Mouse (Mus musculus) retina, embryonic 14.5 days (tissue): ENCODE data around the gene Adssl1.

Experiments
- DNase-seq: peaks from one replicate; pipeline ENCODE4 v3.0.0-alpha.2; 2015; ENCODE audit warnings: low spot score

Gene Adssl1

GRCm38 (mm10) chr12:112623742-112624141, 3.9 kb downstream of the Adssl1 start:
- peak; percentile 81 for DNase-seq

GRCm38 (mm10) chr12:112625700-112626099, 5.9 kb downstream of the Adssl1 start:
- DNase-seq: no peak

- no peak for DNase-seq
These were observed 6.6 kb downstream of the Adssl1 start for GRCm38 (mm10) chr12:112626455-112626854.

GRCm38 (mm10) chr12:112627097-112627881, 7.4 kb downstream of the Adssl1 start:
- peak; percentile 60 for DNase-seq

GRCm38 (mm10) chr12:112628197-112628596, 8.4 kb downstream of the Adssl1 start:
- DNase-seq: no peak

GRCm38 (mm10) chr12:112628928-112629721, 9.3 kb downstream of the Adssl1 start:
- peak; percentile 52 for DNase-seq

GRCm38 (mm10) chr12:112630029-112630428, 10.2 kb downstream of the Adssl1 start:
- DNase-seq: no peak

- no peak for DNase-seq
These were observed 11.0 kb downstream of the Adssl1 start for GRCm38 (mm10) chr12:112630796-112631195.

- DNase-seq: no peak
These were observed 11.6 kb downstream of the Adssl1 start for GRCm38 (mm10) chr12:112631472-112631871.

- no peak for DNase-seq
These were observed 12.4 kb downstream of the Adssl1 start for GRCm38 (mm10) chr12:112632084-112632777.

GRCm38 (mm10) chr12:112632907-112633306, 13.1 kb downstream of the Adssl1 start:
- DNase-seq: no peak

GRCm38 (mm10) chr12:112633686-112634085, 13.8 kb downstream of the Adssl1 start:
- DNase-seq: no peak

GRCm38 (mm10) chr12:112639526-112639925, 19.7 kb downstream of the Adssl1 start:
- no peak for DNase-seq

- DNase-seq: no peak
These were observed 23.3 kb downstream of the Adssl1 start for GRCm38 (mm10) chr12:112643126-112643525.

- peak; percentile 99 for DNase-seq
These were observed 24.5 kb downstream of the Adssl1 start, which contains the start of gene Siva1 for GRCm38 (mm10) chr12:112644180-112644854. Gene Siva1 (plus strand): TSS chr12:112644679.

GRCm38 (mm10) chr12:112644855-112645506, 25.1 kb downstream of the Adssl1 start:
- DNase-seq: no peak

GRCm38 (mm10) chr12:112646139-112646538, 26.3 kb downstream of the Adssl1 start:
- DNase-seq: no peak

GRCm38 (mm10) chr12:112648081-112648480, 28.2 kb downstream of the Adssl1 start:
- DNase-seq: no peak

GRCm38 (mm10) chr12:112651778-112652439, 32.1 kb downstream of the Adssl1 start:
- DNase-seq: no peak

GRCm38 (mm10) chr12:112653157-112653824, 33.4 kb downstream of the Adssl1 start:
- peak; percentile 96 for DNase-seq
